Mouse (Mus musculus): ENCODE results near the gene Spg7. TPM values are rescaled to one million over a fixed set of nuclear protein-coding genes. Genes with fewer than 3 reads are reported as not detected.
"Not testable (repeated sequence)": the region's sequence is repeated elsewhere in the genome, so short reads cannot be mapped to it uniquely, and the experiment has no call there.

Gene Spg7
- total RNA-seq (2021), result 10 to 100 TPM; 73.8 to 79.7 TPM

- intact Hi-C loops (cut with DNase I), result loop anchor here (5.0 kb wide), 1 partner anchor 155 kb away; no protein-coding TSS in a partner anchor
- no peak for DNase-seq
These were observed at the start of gene Spg7 for GRCm38 (mm10) chr8:123062721-123063120. Gene Spg7, plus strand, starts transcription at chr8:123062942.

GRCm38 (mm10) chr8:123014429-123014828, 48.3 kb upstream of the Spg7 start:
- no peak for DNase-seq
- intact Hi-C loops (cut with DNase I), result no loop called here

- intact Hi-C loops (cut with DNase I), result no loop called here
- DNase-seq, result no peak
These were observed 47.7 kb upstream of the Spg7 start for GRCm38 (mm10) chr8:123015074-123015473.

- no peak for DNase-seq
- intact Hi-C loops (cut with DNase I), result no loop called here
These were observed 45.6 kb upstream of the Spg7 start for GRCm38 (mm10) chr8:123017143-123017542.

GRCm38 (mm10) chr8:123018484-123019164, 44.1 kb upstream of the Spg7 start:
- no peak for DNase-seq
- intact Hi-C loops (cut with DNase I), result no loop called here

- intact Hi-C loops (cut with DNase I), result no loop called here
- no peak for DNase-seq
These were observed 42.7 kb upstream of the Spg7 start for GRCm38 (mm10) chr8:123020084-123020483.

GRCm38 (mm10) chr8:123020859-123021258, 41.9 kb upstream of the Spg7 start:
- intact Hi-C loops (cut with DNase I), result no loop called here

GRCm38 (mm10) chr8:123021259-123021658, 41.5 kb upstream of the Spg7 start:
- no peak for DNase-seq
- intact Hi-C loops (cut with DNase I), result no loop called here

More at GRCm38 (mm10) chr8:123020859-123021258, 41.9 kb upstream of the Spg7 start:
- DNase-seq, result no peak

- intact Hi-C loops (cut with DNase I), result no loop called here
- DNase-seq, result no peak
These were observed 40.0 kb upstream of the Spg7 start for GRCm38 (mm10) chr8:123022727-123023126.

GRCm38 (mm10) chr8:123024226-123024625, 38.5 kb upstream of the Spg7 start:
- intact Hi-C loops (cut with DNase I), result no loop called here
- no peak for DNase-seq

- intact Hi-C loops (cut with DNase I), result no loop called here
- DNase-seq, result no peak
These were observed 36.8 kb upstream of the Spg7 start for GRCm38 (mm10) chr8:123025951-123026351.

GRCm38 (mm10) chr8:123027786-123028185, 35.0 kb upstream of the Spg7 start:
- DNase-seq, result no peak
- intact Hi-C loops (cut with DNase I), result no loop called here

- intact Hi-C loops (cut with DNase I); DNase-seq: not testable (repeated sequence)
These were observed 32.7 kb upstream of the Spg7 start for GRCm38 (mm10) chr8:123030091-123030490.

GRCm38 (mm10) chr8:123031321-123031978, 31.3 kb upstream of the Spg7 start:
- no peak for DNase-seq
- intact Hi-C loops (cut with DNase I), result no loop called here

GRCm38 (mm10) chr8:123032730-123033129, 30.0 kb upstream of the Spg7 start:
- no peak for DNase-seq
- intact Hi-C loops (cut with DNase I), result no loop called here

GRCm38 (mm10) chr8:123033431-123033830, 29.3 kb upstream of the Spg7 start:
- intact Hi-C loops (cut with DNase I), result no loop called here
- no peak for DNase-seq

GRCm38 (mm10) chr8:123034171-123034570, 28.6 kb upstream of the Spg7 start:
- no peak for DNase-seq
- intact Hi-C loops (cut with DNase I), result no loop called here

GRCm38 (mm10) chr8:123036956-123037355, 25.8 kb upstream of the Spg7 start:
- intact Hi-C loops (cut with DNase I), result no loop called here
- no peak for DNase-seq

- intact Hi-C loops (cut with DNase I), result no loop called here
- no peak for DNase-seq
These were observed 25.3 kb upstream of the Spg7 start for GRCm38 (mm10) chr8:123037487-123037886.

GRCm38 (mm10) chr8:123038351-123038750, 24.4 kb upstream of the Spg7 start:
- intact Hi-C loops (cut with DNase I), result no loop called here

GRCm38 (mm10) chr8:123039376-123040109, 23.2 kb upstream of the Spg7 start:
- intact Hi-C loops (cut with DNase I), result loop anchor here (5.0 kb wide), 1 partner anchor 132 kb away; no protein-coding TSS in a partner anchor

More at GRCm38 (mm10) chr8:123038351-123038750, 24.4 kb upstream of the Spg7 start:
- DNase-seq, result no peak

More at GRCm38 (mm10) chr8:123039376-123040109, 23.2 kb upstream of the Spg7 start:
- no peak for DNase-seq

Measured in left cerebral cortex, postnatal 4 days (tissue).